Mouse (Mus musculus) heart, postnatal 10 days (tissue): ENCODE measurements around the gene Gm38394. TPM values are rescaled to one million over a fixed set of nuclear protein-coding genes. Genes with fewer than 3 reads are reported as not detected.

ENCODE experiments used
- DNase-seq, 2 experiments: peaks; one replicate each; pipeline ENCODE4 v3.0.0; 2021
- intact Hi-C: fragments of 180-260 bp; cut with DNase I; formaldehyde crosslinking; loops from one replicate; pipeline ENCODE4 v1.15.1; 2025
- total RNA-seq, 2 experiments: library from RNA; stranded (reverse); gene quantifications; 2 replicates each; pipeline ENCODE4 v1.2.3; 2021

The Gm38394 gene
- total RNA-seq, 2 experiments from 2014 or later = 31.8 to 34.6 TPM

GRCm38 (mm10) chr1:133596298-133597007 lies 64.7 kb downstream of the Gm38394 start:
- intact Hi-C loops = loop anchor here (1.0 kb wide), 1 partner anchor 214 kb away; no protein-coding TSS in a partner anchor
- DNase-seq = peak; percentile 31 to 45

GRCm38 (mm10) chr1:133585995-133586537 lies 75.1 kb downstream of the Gm38394 start:
- DNase-seq = no peak
- intact Hi-C loops = loop anchor here (5.0 kb wide), 1 partner anchor 164 kb away; the partner anchor contains the start of gene Sox13

GRCm38 (mm10) chr1:133571293-133571692 lies 89.8 kb downstream of the Gm38394 start:
- DNase-seq = no peak
- intact Hi-C loops = loop anchor here (5.0 kb wide), 1 partner anchor 64 kb away; no protein-coding TSS in a partner anchor

Other genes with a start within 250 kb of the Gm38394 start
- 10 to 100 TPM; 29.6 to 33.4 TPM for gene Sox13, start 236.9 kb downstream of the Gm38394 start, total RNA-seq
- gene Snrpe, start 51.0 kb downstream of the Gm38394 start, total RNA-seq = 100 to 1,000 TPM; 101 to 123 TPM
- 10 to 100 TPM; 11.0 to 11.5 TPM for gene Zbed6, start 433 bp downstream of the Gm38394 start, total RNA-seq
- under 1 TPM; 0.17 to 0.36 TPM for gene Lax1, start 28.8 kb upstream of the Gm38394 start, total RNA-seq
- gene Atp2b4, start 139.7 kb upstream of the Gm38394 start, total RNA-seq = 10 to 100 TPM; 34.4 to 38.8 TPM
- gene Optc, start 246.7 kb upstream of the Gm38394 start, total RNA-seq = under 1 TPM; 0.35 to 0.67 TPM